Mouse (Mus musculus): ENCODE data around the gene Nsun2. TPM values are rescaled to one million over a fixed set of nuclear protein-coding genes. Genes with fewer than 3 reads are reported as not detected.

Gene Nsun2
- polyA plus RNA-seq, 1 experiment: 74.1 TPM

DNA sequence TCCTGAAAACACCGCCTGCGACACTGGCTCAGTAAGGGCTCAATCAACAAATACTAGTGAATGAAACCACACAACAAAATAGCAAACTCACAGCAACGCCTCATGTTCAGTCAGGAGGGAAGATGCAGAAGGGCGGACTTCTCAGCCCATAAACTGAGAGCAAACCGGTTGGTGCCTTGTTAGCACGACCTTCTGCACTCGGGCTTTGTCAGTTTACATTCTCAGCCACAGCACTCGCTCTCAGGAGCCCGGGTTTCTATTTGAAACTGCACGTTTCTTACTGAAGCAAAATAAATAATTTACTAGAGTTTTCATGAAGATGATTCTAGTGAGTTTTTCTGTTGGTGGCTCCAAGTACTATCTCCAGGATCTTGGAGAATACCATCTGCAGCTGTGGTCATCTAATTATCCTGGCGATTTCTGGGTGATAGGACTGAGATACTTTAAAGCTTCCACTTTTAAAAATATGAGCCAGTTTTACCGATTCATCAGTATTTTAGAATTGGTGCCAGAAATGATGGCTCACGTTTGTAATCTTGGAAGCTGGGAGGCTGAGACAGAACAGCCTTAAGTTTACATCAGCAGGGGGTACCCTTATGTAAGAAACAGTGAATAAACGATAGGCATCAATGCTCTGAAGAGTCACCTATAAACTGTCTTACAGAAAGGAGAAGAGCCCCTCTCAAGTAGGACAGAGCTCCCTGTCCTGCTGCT lies 9.9 kb upstream of the Nsun2 start:
- no peak for DNase-seq
- H3K4me1 ChIP-seq (replicated peaks; ENCODE audit: control insufficient read depth, insufficient read depth, low read length): peaks cover 18% of the 10 kb centered on the region
- TF ChIP-seq CTCF (IDR thresholded peaks at IDR 0.05; ENCODE audit: borderline replicate concordance, control insufficient read depth, extremely low read depth, insufficient read depth, low read length, poor library complexity): no peak
- H3K36me3 ChIP-seq (ENCODE audit: control insufficient read depth, insufficient read depth, low read length): no peaks in the 10 kb centered on the region
- WGBS: 94% methylated on average over 14 of the region's 14 CpGs
- no peak overlapping the region for H3K27ac ChIP-seq (ENCODE audit: control insufficient read depth, insufficient read depth, low read length)
- no peak overlapping the region for H3K4me3 ChIP-seq (ENCODE audit: control insufficient read depth, insufficient read depth, low read length)
- H3K27me3 ChIP-seq (ENCODE audit: control insufficient read depth, insufficient read depth, low read length): no peaks in the 10 kb centered on the region

DNA sequence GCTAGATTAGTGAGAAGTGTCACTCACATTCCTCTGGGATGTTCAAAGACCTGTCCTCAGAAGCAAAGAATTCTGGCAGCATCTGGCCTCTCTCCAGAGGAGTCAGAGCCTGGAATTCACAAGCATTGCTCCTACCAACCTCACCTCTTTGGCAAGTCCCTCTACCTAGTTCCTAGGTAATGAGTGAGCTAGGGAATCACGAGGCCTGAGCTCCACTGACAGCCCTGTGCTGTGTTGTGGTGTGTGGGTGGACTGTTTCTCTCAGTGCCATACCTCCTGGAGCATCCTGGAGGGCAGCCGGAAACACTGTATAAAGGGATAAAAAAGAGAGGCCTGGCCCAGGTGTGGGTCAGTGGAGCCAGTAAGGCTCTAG lies 9.4 kb upstream of the Nsun2 start:
- Histone ChIP-seq H3K27me3 (ENCODE audit: control insufficient read depth, insufficient read depth, low read length) (no peaks in the 10 kb centered on the region), H3K4me3 (ENCODE audit: control insufficient read depth, insufficient read depth, low read length) (no peak overlapping the region), H3K4me1 (replicated peaks; ENCODE audit: control insufficient read depth, insufficient read depth, low read length) (peaks cover 14% of the 10 kb centered on the region), H3K36me3 (ENCODE audit: control insufficient read depth, insufficient read depth, low read length) (no peaks in the 10 kb centered on the region), H3K27ac (ENCODE audit: control insufficient read depth, insufficient read depth, low read length) (no peak overlapping the region)
- no peak for DNase-seq
- 90% methylated on average over 2 of the region's 2 CpGs for WGBS
- TF ChIP-seq CTCF (IDR thresholded peaks at IDR 0.05; ENCODE audit: borderline replicate concordance, control insufficient read depth, extremely low read depth, insufficient read depth, low read length, poor library complexity) (no peak), POLR2A (IDR thresholded peaks at IDR 0.05; ENCODE audit: control insufficient read depth, extremely low read depth, insufficient read depth, low read length, poor library complexity) (no peak)

DNA sequence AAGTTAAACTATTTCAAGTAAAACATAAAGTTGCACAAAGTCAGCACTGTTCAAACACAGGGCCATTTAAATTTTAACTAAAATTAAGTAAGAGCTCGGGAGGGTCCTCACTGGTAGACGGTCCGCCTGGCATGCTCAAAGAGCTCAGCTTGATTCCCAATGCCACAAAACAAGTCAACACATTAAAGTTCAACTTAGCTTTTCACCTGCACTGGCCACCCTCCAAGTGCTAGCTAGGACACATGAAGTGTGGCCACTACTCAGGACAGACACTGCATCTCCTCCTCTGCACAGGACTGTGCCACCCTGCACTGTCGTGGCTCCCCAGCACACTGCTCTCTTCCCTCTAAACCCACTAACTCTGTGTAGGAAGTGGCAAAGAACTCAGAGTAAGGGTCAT lies 7.7 kb upstream of the Nsun2 start:
- Histone ChIP-seq H3K4me3 (ENCODE audit: control insufficient read depth, insufficient read depth, low read length) (no peak overlapping the region), H3K4me1 (replicated peaks; ENCODE audit: control insufficient read depth, insufficient read depth, low read length) (peaks cover 19% of the 10 kb centered on the region), H3K27me3 (ENCODE audit: control insufficient read depth, insufficient read depth, low read length) (no peaks in the 10 kb centered on the region), H3K27ac (ENCODE audit: control insufficient read depth, insufficient read depth, low read length) (no peak overlapping the region), H3K36me3 (ENCODE audit: control insufficient read depth, insufficient read depth, low read length) (no peaks in the 10 kb centered on the region)
- no peak for DNase-seq
- no peak for TF ChIP-seq CTCF (IDR thresholded peaks at IDR 0.05; ENCODE audit: borderline replicate concordance, control insufficient read depth, extremely low read depth, insufficient read depth, low read length, poor library complexity)
- no peak for TF ChIP-seq POLR2A (IDR thresholded peaks at IDR 0.05; ENCODE audit: control insufficient read depth, extremely low read depth, insufficient read depth, low read length, poor library complexity)
- 81% methylated on average over 4 of the region's 4 CpGs for WGBS

DNA sequence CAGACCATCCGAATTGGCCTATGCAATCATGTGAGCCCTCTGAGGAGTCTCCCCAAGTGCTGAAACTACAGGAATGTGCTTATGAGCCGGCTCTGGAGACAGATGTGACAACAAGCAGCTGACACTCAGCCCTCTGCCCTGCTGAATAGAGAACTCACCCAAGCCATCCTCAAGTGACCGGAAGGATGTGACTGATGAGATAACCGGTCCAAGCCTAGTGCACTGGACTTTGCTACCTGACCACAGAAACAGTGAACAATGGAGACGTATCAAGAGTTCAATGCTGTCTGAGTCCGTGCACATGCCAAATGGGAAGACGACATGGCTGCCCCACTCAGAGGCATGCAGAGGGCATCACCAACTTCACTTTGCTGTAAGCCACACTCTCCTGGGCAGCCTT lies 5.0 kb upstream of the Nsun2 start:
- WGBS: 96% methylated on average over 7 of the region's 7 CpGs
- no peak overlapping the region for H3K27ac ChIP-seq (ENCODE audit: control insufficient read depth, insufficient read depth, low read length)

DNA sequence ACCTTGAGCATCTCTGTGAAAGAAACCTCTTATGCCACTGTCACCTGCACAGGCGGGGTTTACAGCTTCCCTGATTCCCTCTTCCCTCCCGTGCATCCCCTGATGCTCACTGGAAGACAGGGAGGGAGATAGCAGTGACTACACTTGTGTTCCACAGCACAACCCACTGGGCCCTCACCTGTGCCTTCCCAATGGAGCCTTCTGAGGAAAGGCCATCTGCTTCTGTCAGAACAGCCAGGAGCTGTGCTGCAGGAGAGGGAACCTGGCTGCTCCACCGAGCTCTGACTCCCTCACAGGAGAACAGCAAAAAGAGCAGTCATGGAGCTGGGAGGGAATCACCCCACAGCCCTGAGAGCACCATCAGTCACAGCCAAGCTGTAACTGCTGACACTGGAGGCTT lies 3.4 kb upstream of the Nsun2 start:
- TF ChIP-seq CTCF (IDR thresholded peaks at IDR 0.05; ENCODE audit: borderline replicate concordance, control insufficient read depth, extremely low read depth, insufficient read depth, low read length, poor library complexity): no peak
- TF ChIP-seq POLR2A (IDR thresholded peaks at IDR 0.05; ENCODE audit: control insufficient read depth, extremely low read depth, insufficient read depth, low read length, poor library complexity): no peak
- Histone ChIP-seq H3K4me3 (ENCODE audit: control insufficient read depth, insufficient read depth, low read length) (no peak overlapping the region), H3K4me1 (replicated peaks; ENCODE audit: control insufficient read depth, insufficient read depth, low read length) (peaks cover 34% of the 10 kb centered on the region), H3K27me3 (ENCODE audit: control insufficient read depth, insufficient read depth, low read length) (no peaks in the 10 kb centered on the region), H3K27ac (ENCODE audit: control insufficient read depth, insufficient read depth, low read length) (no peak overlapping the region), H3K36me3 (ENCODE audit: control insufficient read depth, insufficient read depth, low read length) (no peaks in the 10 kb centered on the region)
- 88% methylated on average over 3 of the region's 3 CpGs for WGBS
- no peak for DNase-seq

More for the DNA sequence above, 5.0 kb upstream of the Nsun2 start:
- no peak for TF ChIP-seq CTCF (IDR thresholded peaks at IDR 0.05; ENCODE audit: borderline replicate concordance, control insufficient read depth, extremely low read depth, insufficient read depth, low read length, poor library complexity)
- no peak for TF ChIP-seq POLR2A (IDR thresholded peaks at IDR 0.05; ENCODE audit: control insufficient read depth, extremely low read depth, insufficient read depth, low read length, poor library complexity)
- Histone ChIP-seq H3K27me3 (ENCODE audit: control insufficient read depth, insufficient read depth, low read length) (no peaks in the 10 kb centered on the region), H3K4me3 (ENCODE audit: control insufficient read depth, insufficient read depth, low read length) (no peak overlapping the region), H3K4me1 (replicated peaks; ENCODE audit: control insufficient read depth, insufficient read depth, low read length) (peaks cover 33% of the 10 kb centered on the region), H3K36me3 (ENCODE audit: control insufficient read depth, insufficient read depth, low read length) (no peaks in the 10 kb centered on the region)
- DNase-seq: no peak

DNA sequence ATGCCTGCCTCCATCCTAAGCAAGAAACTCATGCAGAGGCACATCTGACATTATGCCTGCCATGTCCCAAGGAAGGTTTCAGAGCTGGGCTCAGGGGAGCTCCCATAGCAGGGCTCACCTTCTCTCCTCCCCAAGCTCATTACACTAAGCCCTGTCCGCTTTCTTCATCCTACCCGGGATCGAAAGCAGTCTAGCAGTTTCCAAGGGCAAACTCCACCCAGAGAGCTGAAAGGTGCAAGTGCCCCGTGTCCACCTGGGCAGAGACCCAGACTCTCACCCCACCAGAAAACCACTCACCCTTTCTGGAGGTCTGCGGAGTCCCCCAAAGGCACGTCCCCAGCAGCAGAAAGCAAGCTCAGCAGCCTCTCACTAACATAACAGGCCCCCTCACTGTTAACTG lies 2.6 kb upstream of the Nsun2 start:
- no peak for TF ChIP-seq CTCF (IDR thresholded peaks at IDR 0.05; ENCODE audit: borderline replicate concordance, control insufficient read depth, extremely low read depth, insufficient read depth, low read length, poor library complexity)
- TF ChIP-seq POLR2A (IDR thresholded peaks at IDR 0.05; ENCODE audit: control insufficient read depth, extremely low read depth, insufficient read depth, low read length, poor library complexity): no peak
- no peak for DNase-seq
- Histone ChIP-seq H3K36me3 (ENCODE audit: control insufficient read depth, insufficient read depth, low read length) (no peaks in the 10 kb centered on the region), H3K27me3 (ENCODE audit: control insufficient read depth, insufficient read depth, low read length) (no peaks in the 10 kb centered on the region), H3K27ac (ENCODE audit: control insufficient read depth, insufficient read depth, low read length) (no peak overlapping the region), H3K4me3 (ENCODE audit: control insufficient read depth, insufficient read depth, low read length) (no peak overlapping the region), H3K4me1 (replicated peaks; ENCODE audit: control insufficient read depth, insufficient read depth, low read length) (peaks cover 37% of the 10 kb centered on the region)
- WGBS: 94% methylated on average over 6 of the region's 6 CpGs

DNA sequence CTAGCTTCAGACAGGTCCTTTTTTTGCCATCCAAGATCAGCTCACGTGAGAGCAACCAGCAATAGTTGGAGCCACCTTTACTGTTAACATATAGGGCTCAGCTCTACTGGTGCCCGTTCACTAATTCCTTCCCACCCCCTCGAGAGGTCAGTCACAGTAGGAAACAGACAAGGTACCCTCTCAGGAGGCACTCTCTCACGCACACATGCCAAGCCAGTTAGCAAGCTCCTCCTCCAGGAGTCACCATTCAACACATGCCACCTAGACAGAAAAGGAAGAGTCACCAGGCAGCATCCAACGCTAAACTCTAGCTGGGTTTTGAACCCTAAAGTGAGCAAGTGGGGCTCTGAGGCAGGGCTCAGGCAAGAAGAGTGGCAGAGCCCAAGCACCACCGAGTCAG lies 2.1 kb upstream of the Nsun2 start:
- no peak overlapping the region for H3K27ac ChIP-seq (ENCODE audit: control insufficient read depth, insufficient read depth, low read length)
- WGBS: 71% methylated on average over 6 of the region's 6 CpGs
- no peaks in the 10 kb centered on the region for H3K27me3 ChIP-seq (ENCODE audit: control insufficient read depth, insufficient read depth, low read length)
- peaks cover 33% of the 10 kb centered on the region for H3K4me1 ChIP-seq (replicated peaks; ENCODE audit: control insufficient read depth, insufficient read depth, low read length)
- DNase-seq: no peak
- H3K36me3 ChIP-seq (ENCODE audit: control insufficient read depth, insufficient read depth, low read length): no peaks in the 10 kb centered on the region
- no peak overlapping the region for H3K4me3 ChIP-seq (ENCODE audit: control insufficient read depth, insufficient read depth, low read length)
- TF ChIP-seq CTCF (IDR thresholded peaks at IDR 0.05; ENCODE audit: borderline replicate concordance, control insufficient read depth, extremely low read depth, insufficient read depth, low read length, poor library complexity): no peak
- no peak for TF ChIP-seq POLR2A (IDR thresholded peaks at IDR 0.05; ENCODE audit: control insufficient read depth, extremely low read depth, insufficient read depth, low read length, poor library complexity)
